Mouse (Mus musculus) liver, adult 2 months (tissue): ENCODE results near the gene Spp2. TPM values are rescaled to one million over a fixed set of nuclear protein-coding genes. Genes with fewer than 3 reads are reported as not detected.

Experiments
- DNase-seq: peaks from one replicate; pipeline ENCODE4 v3.0.0-alpha.2; 2011; ENCODE audit warnings: low read depth, low spot score; ENCODE audit errors: extremely low read depth
- H3K27ac ChIP-seq: fragments of 200-500 bp; replicated peaks from 2 replicates; pipeline ENCODE4 v1.5.1; 2012; ENCODE audit warnings: low read depth, mild to moderate bottlenecking, control low read depth, inconsistent platforms, low read length; ENCODE audit not compliant: insufficient read depth
- H3K27me3 ChIP-seq: fragments of 200-500 bp; 2 replicates; pipeline ENCODE4 v1.6.1; 2012; ENCODE audit warnings: mild to moderate bottlenecking, moderate library complexity, low read length, inconsistent platforms; ENCODE audit not compliant: control insufficient read depth, insufficient read depth
- H3K36me3 ChIP-seq: fragments of 200-500 bp; 2 replicates; pipeline ENCODE4 v1.6.1; 2012; ENCODE audit warnings: low read length, inconsistent platforms; ENCODE audit not compliant: control insufficient read depth, insufficient read depth
- H3K4me1 ChIP-seq: fragments of 200-500 bp; 2 replicates; pipeline ENCODE4 v1.6.1; 2011; ENCODE audit warnings: low read length; ENCODE audit not compliant: control insufficient read depth, insufficient read depth
- H3K4me3 ChIP-seq: fragments of 200-500 bp; 2 replicates; pipeline ENCODE4 v1.5.1; 2011; ENCODE audit warnings: low read depth, mild to moderate bottlenecking, control low read depth, low read length, moderate library complexity; ENCODE audit not compliant: insufficient read depth
- H3K79me2 ChIP-seq: fragments of 200-500 bp; 2 replicates; pipeline ENCODE4 v1.6.1; 2012; ENCODE audit warnings: inconsistent platforms, mild to moderate bottlenecking, low read length, moderate library complexity; ENCODE audit not compliant: control insufficient read depth, insufficient read depth
- H3K9ac ChIP-seq: fragments of 200-500 bp; 2 replicates; pipeline ENCODE4 v1.6.1; 2012; ENCODE audit warnings: low read depth, mild to moderate bottlenecking, control low read depth, inconsistent platforms, low read length
- CTCF ChIP-seq: fragments of 200-500 bp; IDR thresholded peaks from 2 replicates; pipeline ENCODE4 v1.5.1; 2011; ENCODE audit warnings: low read depth, low read length, control low read depth
- POLR2A ChIP-seq: fragments of 200-500 bp; IDR thresholded peaks from 2 replicates; pipeline ENCODE4 v1.6.1; 2011; ENCODE audit warnings: low read length, control low read depth; ENCODE audit not compliant: insufficient read depth; ENCODE audit errors: extremely low read depth
- WGBS: fragments of 180-500 bp; shearing (Covaris S2); methylation state at CpG from one replicate; pipeline ENCODE4 v1.1.7; 2018; 5-methylcytosine and 5-hydroxymethylcytosine counted together
- polyA plus RNA-seq: library from polyadenylated mRNA; depleted of rRNA; stranded (reverse); fragments of >200 nt; gene quantifications from 2 replicates; pipeline ENCODE4 v1.2.3, GENCODE M21; 2012
- total RNA-seq: library from RNA; depleted of rRNA; stranded (reverse); fragments of >200 nt; gene quantifications from 2 replicates; pipeline ENCODE4 v1.2.3, GENCODE M21; 2014

Gene Spp2
- total and polyA plus RNA-seq, 2 experiments: 325 to 373 TPM

DNA sequence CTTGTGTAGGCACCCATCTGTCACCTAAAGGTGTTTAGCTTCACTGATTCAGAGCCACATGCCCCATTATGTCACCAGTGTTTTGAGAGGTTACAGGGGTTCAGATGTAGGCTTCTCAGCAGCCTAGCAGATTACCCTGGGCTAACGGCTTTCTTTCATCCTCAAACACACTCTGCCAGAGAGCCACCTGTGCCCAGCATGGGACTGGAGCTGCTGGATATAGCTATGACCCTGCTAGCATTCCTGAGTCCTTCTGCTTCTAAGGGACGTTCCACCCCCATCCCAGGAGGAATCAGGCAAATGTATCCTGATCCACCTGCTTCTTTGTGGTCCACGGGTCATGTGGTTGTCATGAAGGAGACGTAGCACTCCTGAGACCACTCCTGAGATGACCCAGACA lies 15.1 kb upstream of the Spp2 start:
- no peak overlapping the region for H3K27ac ChIP-seq
- no peaks in the 10 kb centered on the region for H3K36me3 ChIP-seq
- DNase-seq: no peak
- H3K4me1 ChIP-seq: no peaks in the 10 kb centered on the region
- H3K9ac ChIP-seq: no peak overlapping the region
- no peaks in the 10 kb centered on the region for H3K27me3 ChIP-seq
- TF ChIP-seq CTCF (no peak), POLR2A (no peak)
- 83% methylated on average over 4 of the region's 4 CpGs for WGBS
- H3K79me2 ChIP-seq: no peaks in the 10 kb centered on the region
- no peak overlapping the region for H3K4me3 ChIP-seq

DNA sequence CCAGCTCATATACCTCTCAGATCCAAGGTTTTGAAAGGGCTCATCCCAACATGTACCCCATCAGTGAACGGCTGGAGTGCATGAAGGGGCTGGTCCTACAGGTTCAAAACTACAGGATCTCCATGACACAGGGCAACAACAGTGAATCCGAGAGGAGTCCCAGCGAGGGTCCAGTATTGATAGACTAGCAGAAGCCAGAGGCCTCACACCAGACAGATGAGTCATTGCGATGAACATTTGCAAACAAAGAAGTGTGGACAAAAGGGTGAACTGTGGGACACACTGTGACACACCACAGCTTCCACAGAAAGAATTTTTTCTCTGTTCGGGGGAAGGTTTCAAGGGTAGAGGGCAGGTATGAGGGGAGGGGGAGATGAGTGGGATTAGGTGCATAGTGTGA lies 13.4 kb upstream of the Spp2 start:
- Histone ChIP-seq H3K79me2 (no peaks in the 10 kb centered on the region), H3K27me3 (no peaks in the 10 kb centered on the region), H3K4me3 (no peak overlapping the region), H3K4me1 (no peaks in the 10 kb centered on the region), H3K36me3 (no peaks in the 10 kb centered on the region), H3K27ac (no peak overlapping the region), H3K9ac (no peak overlapping the region)
- no peak for DNase-seq
- 72% methylated on average over 5 of the region's 5 CpGs for WGBS
- TF ChIP-seq CTCF (no peak), POLR2A (no peak)

DNA sequence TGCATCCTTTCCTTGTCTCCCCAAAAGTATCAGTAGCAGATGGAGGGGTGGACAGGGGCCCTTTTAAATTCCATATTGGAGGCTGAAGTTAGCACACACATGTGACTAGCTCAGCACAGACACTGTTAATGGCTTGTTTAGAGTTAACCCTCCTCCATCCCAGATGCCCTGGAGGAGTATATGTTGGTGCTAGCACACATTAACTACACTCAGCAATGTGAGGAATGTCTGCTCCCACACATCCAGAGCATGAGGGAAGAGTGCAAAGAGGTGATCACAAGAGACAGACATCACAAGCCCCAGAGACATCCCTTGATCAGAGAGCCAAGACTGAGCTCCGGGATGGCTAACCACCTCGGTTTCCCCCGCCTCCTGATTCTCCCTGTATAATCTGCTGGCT lies 3.4 kb upstream of the Spp2 start:
- Histone ChIP-seq H3K27ac (no peak overlapping the region), H3K27me3 (no peaks in the 10 kb centered on the region), H3K79me2 (no peaks in the 10 kb centered on the region), H3K4me3 (no peak overlapping the region), H3K36me3 (no peaks in the 10 kb centered on the region), H3K9ac (no peak overlapping the region), H3K4me1 (peaks cover 10% of the 10 kb centered on the region)
- 91% methylated on average over 3 of the region's 3 CpGs for WGBS
- TF ChIP-seq POLR2A (no peak), CTCF (no peak)
- no peak for DNase-seq

GRCm38 (mm10) chr1:88406078-88406806 lies 519 bp upstream of the Spp2 start:
- DNase-seq: no peak
- Histone ChIP-seq H3K36me3 (no peaks in the 10 kb centered on the region; the same call in 1 of the 2 replicates), H3K27ac (peak overlapping the region; percentile 93), H3K79me2 (no peaks in the 10 kb centered on the region), H3K27me3 (no peaks in the 10 kb centered on the region), H3K4me3 (no peak overlapping the region), H3K9ac (peak overlapping the region; percentile 25; the same call in 1 of the 2 replicates), H3K4me1 (peaks cover 16% of the 10 kb centered on the region)
- TF ChIP-seq CTCF (no peak), POLR2A (no peak)
- WGBS: 33% methylated on average over 12 of the region's 12 CpGs

- H3K79me2 ChIP-seq: no peaks in the 10 kb centered on the region
- H3K36me3 ChIP-seq: peaks cover 9% of the 10 kb centered on the region; the same call in 1 of the 2 replicates
- 26% methylated on average over 4 of the region's 4 CpGs for WGBS
- no peak overlapping the region; the same call in 1 of the 2 replicates for H3K9ac ChIP-seq
- H3K27me3 ChIP-seq: no peaks in the 10 kb centered on the region
- TF ChIP-seq CTCF: no peak
- TF ChIP-seq POLR2A: no peak
- no peak overlapping the region for H3K4me3 ChIP-seq
- peaks cover 16% of the 10 kb centered on the region for H3K4me1 ChIP-seq
- DNase-seq: peak; percentile 49
- H3K27ac ChIP-seq: peak overlapping the region; percentile 90; the same call in 1 of the 2 replicates
Measured at GRCm38 (mm10) chr1:88408340-88408739, 1.6 kb downstream of the Spp2 start.

GRCm38 (mm10) chr1:88412013-88412412 lies 5.3 kb downstream of the Spp2 start:
- Histone ChIP-seq H3K27me3 (no peaks in the 10 kb centered on the region), H3K36me3 (peaks cover 14% of the 10 kb centered on the region; the same call in 1 of the 2 replicates), H3K4me1 (peaks cover 12% of the 10 kb centered on the region), H3K4me3 (no peak overlapping the region), H3K9ac (no peak overlapping the region), H3K27ac (no peak overlapping the region), H3K79me2 (no peaks in the 10 kb centered on the region)
- TF ChIP-seq POLR2A (no peak), CTCF (no peak)
- WGBS: 89% methylated on average over 5 of the region's 5 CpGs
- DNase-seq: no peak
